ENCODE assay signal across 16 mouse cellular contexts in the genomic region with DNA sequence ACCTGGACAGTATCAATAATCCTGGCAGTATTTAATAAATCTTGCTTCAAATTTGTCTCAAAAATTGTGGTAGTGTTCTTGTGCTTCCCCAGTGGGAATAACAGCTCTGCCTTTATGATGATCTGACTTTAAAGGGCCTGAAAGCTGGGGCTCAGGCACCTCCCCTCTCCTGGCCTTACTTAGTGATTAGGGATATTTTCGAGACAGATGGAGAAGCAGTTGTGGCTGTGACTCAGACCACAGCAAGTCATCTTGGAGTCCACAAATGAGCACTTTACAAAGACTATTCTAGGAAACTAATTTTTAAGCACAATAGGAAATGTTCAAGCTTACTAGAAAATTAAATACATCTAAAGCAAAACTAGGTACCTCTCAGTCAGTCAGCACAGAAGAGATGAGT.
"Had no signal": no experiment of that assay in that cellular context is flagged by ENCODE, and none has a peak within 500 bp of the region (broad histone marks: within the 10 kb centered on the region; RNA-seq: fewer than 3 reads in every experiment).

No protein-coding gene starts in this region.

- H3K9me3 ChIP-seq: neural tube, embryonic 12.5 days; neural tube, embryonic 13.5 days; neural tube, embryonic 15.5 days; stomach, embryonic 15.5 days had no signal

- H3K4me2 ChIP-seq: neural tube, embryonic 12.5 days; neural tube, embryonic 13.5 days; neural tube, embryonic 15.5 days; stomach, embryonic 15.5 days had no signal

- H3K36me3 ChIP-seq: neural tube, embryonic 12.5 days; neural tube, embryonic 13.5 days; neural tube, embryonic 15.5 days; stomach, embryonic 15.5 days had no signal

- H3K4me3 ChIP-seq: neural tube, embryonic 12.5 days; neural tube, embryonic 13.5 days; neural tube, embryonic 15.5 days; stomach, embryonic 15.5 days had no signal

- H3K27ac ChIP-seq: neural tube, embryonic 12.5 days; neural tube, embryonic 13.5 days; neural tube, embryonic 15.5 days; stomach, embryonic 15.5 days; stomach, postnatal 0 days had no signal

- H3K27me3 ChIP-seq: neural tube, embryonic 12.5 days; neural tube, embryonic 13.5 days; neural tube, embryonic 15.5 days; stomach, embryonic 15.5 days had no signal

- H3K9ac ChIP-seq: neural tube, embryonic 12.5 days; neural tube, embryonic 13.5 days; neural tube, embryonic 15.5 days; stomach, embryonic 15.5 days had no signal

- DNase-seq: retina, postnatal 1 day; right cerebral cortex, adult 18-20 months; right cerebral cortex, postnatal 14 days; right cerebral cortex, postnatal 25 days; spleen, adult 18-20 months; thymus, adult 18-20 months; thymus, adult 2 months; thymus, postnatal 14 days; thymus, postnatal 25 days; thymus, postnatal 36 days; thymus, postnatal 4 days had no signal

- H3K4me1 ChIP-seq: neural tube, embryonic 12.5 days; neural tube, embryonic 13.5 days; neural tube, embryonic 15.5 days; stomach, embryonic 15.5 days had no signal
